Mouse (Mus musculus): ENCODE data around the gene Mylk2. TPM values are rescaled to one million over a fixed set of nuclear protein-coding genes. Genes with fewer than 3 reads are reported as not detected.

The Mylk2 gene
- polyA plus RNA-seq, 1 experiment, result not detected

DNA sequence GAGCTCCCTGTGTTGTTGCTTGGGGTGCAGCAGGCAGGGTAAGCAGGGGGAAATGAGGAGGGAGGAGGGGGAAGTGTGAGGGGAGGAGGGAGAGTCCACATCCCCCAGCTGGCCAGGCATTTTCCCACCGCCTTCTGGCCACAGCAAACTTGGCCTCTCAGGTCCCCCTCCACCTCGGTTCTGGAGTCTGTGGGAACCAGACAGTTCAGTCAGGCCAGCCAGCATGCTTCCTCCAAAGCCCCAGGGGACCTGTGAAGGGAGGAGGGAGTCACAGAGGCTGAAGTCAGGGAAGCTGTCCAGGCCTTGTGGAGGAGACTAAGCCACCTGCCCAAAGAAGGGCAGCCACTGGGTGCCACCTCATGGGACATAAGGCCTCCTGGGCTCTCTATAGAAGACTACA is 19.1 kb downstream of the Mylk2 start:
- Histone ChIP-seq H3K4me1 (ENCODE audit: control insufficient read depth, insufficient read depth, low read length) (no peaks in the 10 kb centered on the region), H3K36me3 (ENCODE audit: control insufficient read depth, insufficient read depth, low read length, poor library complexity, severe bottlenecking) (no peaks in the 10 kb centered on the region), H3K9ac (ENCODE audit: low read depth, poor library complexity, severe bottlenecking) (no peak overlapping the region), H3K27me3 (ENCODE audit: control insufficient read depth, insufficient read depth, low read length, poor library complexity, severe bottlenecking) (no peaks in the 10 kb centered on the region), H3K27ac (ENCODE audit: insufficient read depth, low read length) (no peak overlapping the region), H3K9me3 (replicated peaks; ENCODE audit: control insufficient read depth, insufficient read depth, low read length, poor library complexity, severe bottlenecking) (no peaks in the 10 kb centered on the region), H3K4me3 (ENCODE audit: low read depth, low read length) (no peak overlapping the region)
- TF ChIP-seq EP300 (IDR thresholded peaks at IDR 0.05; ENCODE audit: insufficient read depth, low read depth, low read length), result no peak
- TF ChIP-seq CTCF (IDR thresholded peaks at IDR 0.05; ENCODE audit: low read depth, low read length), result no peak
- TF ChIP-seq POLR2A (IDR thresholded peaks at IDR 0.05; ENCODE audit: insufficient read depth, low read length), result no peak

DNA sequence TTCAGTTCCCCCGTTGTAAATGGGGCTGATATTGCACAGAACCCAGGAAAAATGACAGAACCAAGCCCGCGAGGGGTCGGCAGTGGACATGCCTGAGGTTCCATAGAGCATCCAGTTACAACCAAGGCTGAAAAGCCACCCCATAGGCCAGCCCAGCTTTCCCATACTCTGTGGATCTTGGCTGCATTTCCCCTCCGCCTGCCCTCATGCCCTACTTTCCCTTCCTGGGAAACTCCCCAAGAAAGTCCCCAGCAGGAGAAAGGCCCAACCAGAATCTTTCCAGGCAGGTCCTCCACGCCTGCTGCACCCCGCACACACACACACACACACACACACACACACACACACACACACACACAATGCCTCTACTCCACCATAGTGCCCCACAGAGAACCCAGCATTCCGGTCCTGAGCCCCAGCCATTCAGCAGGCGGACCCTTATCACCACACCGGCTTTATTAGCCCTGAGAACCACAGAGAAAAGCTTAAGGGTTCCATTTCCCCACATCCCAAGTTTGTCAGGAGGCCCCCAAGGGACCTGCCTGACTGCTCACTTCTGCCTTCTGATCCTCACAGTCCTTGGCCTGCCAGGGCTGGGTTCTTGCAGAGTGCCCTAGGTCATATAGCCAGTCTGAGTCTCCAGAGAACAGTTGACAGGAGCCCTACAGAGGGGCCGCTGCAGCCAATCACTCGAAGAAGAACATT is 20.5 kb downstream of the Mylk2 start:
- Histone ChIP-seq H3K4me1 (ENCODE audit: control insufficient read depth, insufficient read depth, low read length) (no peaks in the 10 kb centered on the region), H3K9me3 (replicated peaks; ENCODE audit: control insufficient read depth, insufficient read depth, low read length, poor library complexity, severe bottlenecking) (no peaks in the 10 kb centered on the region), H3K27ac (ENCODE audit: insufficient read depth, low read length) (no peak overlapping the region), H3K36me3 (ENCODE audit: control insufficient read depth, insufficient read depth, low read length, poor library complexity, severe bottlenecking) (no peaks in the 10 kb centered on the region), H3K4me3 (ENCODE audit: low read depth, low read length) (no peak overlapping the region), H3K27me3 (ENCODE audit: control insufficient read depth, insufficient read depth, low read length, poor library complexity, severe bottlenecking) (no peaks in the 10 kb centered on the region), H3K9ac (ENCODE audit: low read depth, poor library complexity, severe bottlenecking) (no peak overlapping the region)
- no peak for TF ChIP-seq POLR2A (IDR thresholded peaks at IDR 0.05; ENCODE audit: insufficient read depth, low read length)
- TF ChIP-seq CTCF (IDR thresholded peaks at IDR 0.05; ENCODE audit: low read depth, low read length), result no peak
- no peak for TF ChIP-seq EP300 (IDR thresholded peaks at IDR 0.05; ENCODE audit: insufficient read depth, low read depth, low read length)

DNA sequence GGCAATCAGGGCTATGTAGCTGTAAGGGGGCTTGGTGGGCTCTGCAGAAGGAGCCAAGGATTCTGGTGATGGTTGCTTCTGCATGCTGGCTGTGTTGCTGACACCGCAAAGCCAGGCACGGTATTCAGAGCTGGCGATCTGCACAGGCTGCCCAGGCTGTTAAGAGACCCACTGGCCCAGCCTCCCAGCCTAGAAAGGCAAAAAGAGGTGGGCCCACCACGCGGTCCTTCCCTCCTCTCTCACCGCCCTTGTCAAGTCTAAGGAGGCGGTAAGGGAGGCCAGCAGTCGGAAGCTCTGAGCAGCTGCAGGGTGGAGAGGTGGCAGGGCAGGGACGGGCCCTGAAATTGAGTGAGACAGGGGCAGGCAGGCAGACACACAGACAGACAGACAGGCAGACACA is 21.9 kb downstream of the Mylk2 start, which contains the start of gene Foxs1:
Gene Foxs1, minus strand, starts transcription at position 161 of the 400 bp plus-strand sequence.
- H3K27me3 ChIP-seq (ENCODE audit: control insufficient read depth, insufficient read depth, low read length, poor library complexity, severe bottlenecking), result no peaks in the 10 kb centered on the region
- peak within 1 kb of the TSS; percentile 16; the same call in 1 of the 2 replicates for H3K4me3 ChIP-seq (ENCODE audit: low read depth, low read length)
- TF ChIP-seq POLR2A (IDR thresholded peaks at IDR 0.05; ENCODE audit: insufficient read depth, low read length) (no peak), CTCF (IDR thresholded peaks at IDR 0.05; ENCODE audit: low read depth, low read length) (no peak), EP300 (IDR thresholded peaks at IDR 0.05; ENCODE audit: insufficient read depth, low read depth, low read length) (no peak)
- no peaks in the 10 kb centered on the region for H3K9me3 ChIP-seq (replicated peaks; ENCODE audit: control insufficient read depth, insufficient read depth, low read length, poor library complexity, severe bottlenecking)
- H3K27ac ChIP-seq (ENCODE audit: insufficient read depth, low read length), result no peak within 1 kb of the TSS
- H3K4me1 ChIP-seq (ENCODE audit: control insufficient read depth, insufficient read depth, low read length), result no peaks in the 10 kb centered on the region
- H3K9ac ChIP-seq (ENCODE audit: low read depth, poor library complexity, severe bottlenecking), result no peak within 1 kb of the TSS
- H3K36me3 ChIP-seq (ENCODE audit: control insufficient read depth, insufficient read depth, low read length, poor library complexity, severe bottlenecking), result no peaks in the 10 kb centered on the region

DNA sequence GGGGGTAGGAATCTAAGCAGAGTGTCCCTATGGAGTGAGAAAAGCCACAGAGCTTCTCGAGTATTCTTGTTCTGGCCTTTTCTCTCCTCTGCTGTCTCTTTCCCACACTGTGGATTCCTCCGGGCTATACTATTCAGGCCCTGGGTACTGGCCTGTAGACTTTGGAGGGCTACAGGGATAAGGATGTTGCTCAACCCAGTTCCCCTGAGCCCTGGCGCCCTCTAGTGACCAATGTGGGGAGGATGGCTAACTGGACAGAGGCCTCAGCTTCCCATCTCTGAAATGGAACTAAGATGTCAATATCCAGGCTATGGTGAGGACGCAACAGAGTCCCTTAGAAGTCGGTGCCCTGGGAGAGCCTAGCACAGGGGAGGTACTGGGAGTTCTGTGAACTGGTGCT is 22.5 kb downstream of the Mylk2 start:
- no peak overlapping the region for H3K27ac ChIP-seq (ENCODE audit: insufficient read depth, low read length)
- H3K27me3 ChIP-seq (ENCODE audit: control insufficient read depth, insufficient read depth, low read length, poor library complexity, severe bottlenecking), result no peaks in the 10 kb centered on the region
- H3K4me1 ChIP-seq (ENCODE audit: control insufficient read depth, insufficient read depth, low read length), result no peaks in the 10 kb centered on the region
- TF ChIP-seq EP300 (IDR thresholded peaks at IDR 0.05; ENCODE audit: insufficient read depth, low read depth, low read length) (no peak), CTCF (IDR thresholded peaks at IDR 0.05; ENCODE audit: low read depth, low read length) (peak; percentile 96)
- H3K4me3 ChIP-seq (ENCODE audit: low read depth, low read length), result no peak overlapping the region
- H3K9ac ChIP-seq (ENCODE audit: low read depth, poor library complexity, severe bottlenecking), result no peak overlapping the region
- H3K36me3 ChIP-seq (ENCODE audit: control insufficient read depth, insufficient read depth, low read length, poor library complexity, severe bottlenecking), result no peaks in the 10 kb centered on the region
- H3K9me3 ChIP-seq (replicated peaks; ENCODE audit: control insufficient read depth, insufficient read depth, low read length, poor library complexity, severe bottlenecking), result no peaks in the 10 kb centered on the region

DNA sequence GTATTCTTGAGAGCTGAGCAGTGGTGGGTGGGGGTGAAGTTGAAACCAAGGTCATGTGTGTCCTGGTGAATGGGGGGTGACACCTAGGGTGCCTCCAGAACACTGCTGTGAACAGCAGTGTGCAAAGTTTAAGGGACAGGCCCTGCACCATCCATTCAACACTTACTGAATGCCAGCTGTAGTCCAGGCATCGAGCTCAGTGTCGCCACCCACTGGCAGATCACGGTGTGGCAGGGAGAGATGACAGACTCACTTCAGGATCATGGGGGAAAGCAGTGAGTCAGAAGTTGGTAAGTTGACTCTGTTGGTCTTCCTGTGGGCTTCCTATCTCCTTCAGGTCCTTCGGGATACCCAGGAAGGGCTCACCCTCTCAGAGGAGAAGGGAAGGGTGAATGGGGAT is 28.7 kb downstream of the Mylk2 start:
- Histone ChIP-seq H3K27me3 (ENCODE audit: control insufficient read depth, insufficient read depth, low read length, poor library complexity, severe bottlenecking) (peaks cover 19% of the 10 kb centered on the region), H3K27ac (ENCODE audit: insufficient read depth, low read length) (no peak overlapping the region), H3K4me3 (ENCODE audit: low read depth, low read length) (no peak overlapping the region), H3K4me1 (ENCODE audit: control insufficient read depth, insufficient read depth, low read length) (no peaks in the 10 kb centered on the region), H3K9me3 (replicated peaks; ENCODE audit: control insufficient read depth, insufficient read depth, low read length, poor library complexity, severe bottlenecking) (no peaks in the 10 kb centered on the region), H3K9ac (ENCODE audit: low read depth, poor library complexity, severe bottlenecking) (no peak overlapping the region), H3K36me3 (ENCODE audit: control insufficient read depth, insufficient read depth, low read length, poor library complexity, severe bottlenecking) (no peaks in the 10 kb centered on the region)
- TF ChIP-seq EP300 (IDR thresholded peaks at IDR 0.05; ENCODE audit: insufficient read depth, low read depth, low read length), result no peak
- TF ChIP-seq CTCF (IDR thresholded peaks at IDR 0.05; ENCODE audit: low read depth, low read length), result peak; percentile 99

DNA sequence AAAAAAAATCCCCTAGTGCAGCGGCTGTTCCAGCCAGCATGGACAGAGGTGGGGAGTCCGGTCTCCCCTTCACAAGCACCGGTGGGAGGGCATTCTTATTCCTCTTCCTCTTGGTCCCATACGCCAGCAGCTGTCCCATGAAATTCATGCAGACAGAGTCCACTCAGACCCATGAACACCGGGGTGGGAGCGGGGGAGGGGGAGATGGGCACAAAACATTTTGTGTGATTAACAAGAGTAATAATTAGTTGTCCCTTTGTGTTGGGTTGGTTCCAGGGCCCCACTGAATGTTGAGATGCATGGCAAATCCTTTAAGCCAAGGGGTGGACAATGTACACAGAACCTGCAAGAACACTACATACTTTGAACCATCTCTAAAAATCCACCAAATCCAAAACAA is 30.0 kb downstream of the Mylk2 start:
- no peak overlapping the region for H3K27ac ChIP-seq (ENCODE audit: insufficient read depth, low read length)
- TF ChIP-seq CTCF (IDR thresholded peaks at IDR 0.05; ENCODE audit: low read depth, low read length) (no peak), EP300 (IDR thresholded peaks at IDR 0.05; ENCODE audit: insufficient read depth, low read depth, low read length) (no peak), POLR2A (IDR thresholded peaks at IDR 0.05; ENCODE audit: insufficient read depth, low read length) (no peak)
- no peak overlapping the region for H3K9ac ChIP-seq (ENCODE audit: low read depth, poor library complexity, severe bottlenecking)
- H3K36me3 ChIP-seq (ENCODE audit: control insufficient read depth, insufficient read depth, low read length, poor library complexity, severe bottlenecking), result no peaks in the 10 kb centered on the region
- no peaks in the 10 kb centered on the region for H3K9me3 ChIP-seq (replicated peaks; ENCODE audit: control insufficient read depth, insufficient read depth, low read length, poor library complexity, severe bottlenecking)
- H3K4me1 ChIP-seq (ENCODE audit: control insufficient read depth, insufficient read depth, low read length), result no peaks in the 10 kb centered on the region
- H3K27me3 ChIP-seq (ENCODE audit: control insufficient read depth, insufficient read depth, low read length, poor library complexity, severe bottlenecking), result peaks cover 19% of the 10 kb centered on the region
- H3K4me3 ChIP-seq (ENCODE audit: low read depth, low read length), result no peak overlapping the region

Measured in ES-Bruce4 (cell line).